Mouse (Mus musculus): ENCODE results near the gene Prrx2.

The Prrx2 gene

DNA sequence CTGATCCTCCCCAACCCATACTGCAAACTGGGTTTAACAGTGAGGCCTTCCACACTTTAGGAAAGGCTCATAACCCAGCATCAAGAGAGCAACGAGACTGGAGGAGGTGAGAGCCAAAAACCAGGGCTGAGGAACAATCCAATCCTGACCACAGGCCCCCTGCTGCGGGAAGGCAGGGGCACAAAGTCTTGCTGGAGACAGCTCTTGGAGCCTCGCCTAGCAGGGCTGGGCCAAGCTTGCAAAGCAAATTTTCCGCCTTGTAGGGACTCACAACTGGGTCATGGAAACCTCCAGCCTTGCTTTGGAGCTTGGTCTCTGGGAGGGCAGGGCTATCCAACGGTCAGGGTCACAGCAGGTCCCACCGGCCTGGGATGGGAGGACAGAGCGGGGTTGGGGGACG is 36.1 kb downstream of the Prrx2 start:
- DNase-seq (ENCODE audit: low spot score in 2 of 2): peak; percentile 66 to 73

DNA sequence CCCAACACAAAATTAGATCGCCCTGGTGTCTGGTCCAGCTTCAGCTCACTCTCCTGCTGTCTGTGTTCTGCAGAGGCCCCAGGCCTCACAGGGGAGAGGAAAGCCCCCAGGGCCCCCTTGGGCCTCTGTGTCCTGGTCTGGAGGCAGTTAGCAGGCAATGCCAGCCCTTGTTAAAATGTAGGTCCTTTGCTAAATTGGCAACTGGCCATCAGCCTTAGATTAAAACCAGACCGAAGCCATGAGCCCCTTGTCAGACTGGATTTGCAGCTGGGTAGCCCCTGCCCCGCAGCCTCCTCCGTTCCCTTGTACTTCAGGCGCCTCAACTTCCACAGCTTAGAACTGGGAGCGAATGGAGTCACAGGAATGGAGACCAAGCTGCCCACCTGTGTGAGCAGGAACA is 37.9 kb downstream of the Prrx2 start:
- no peak for DNase-seq (ENCODE audit: low spot score in 2 of 2)

DNA sequence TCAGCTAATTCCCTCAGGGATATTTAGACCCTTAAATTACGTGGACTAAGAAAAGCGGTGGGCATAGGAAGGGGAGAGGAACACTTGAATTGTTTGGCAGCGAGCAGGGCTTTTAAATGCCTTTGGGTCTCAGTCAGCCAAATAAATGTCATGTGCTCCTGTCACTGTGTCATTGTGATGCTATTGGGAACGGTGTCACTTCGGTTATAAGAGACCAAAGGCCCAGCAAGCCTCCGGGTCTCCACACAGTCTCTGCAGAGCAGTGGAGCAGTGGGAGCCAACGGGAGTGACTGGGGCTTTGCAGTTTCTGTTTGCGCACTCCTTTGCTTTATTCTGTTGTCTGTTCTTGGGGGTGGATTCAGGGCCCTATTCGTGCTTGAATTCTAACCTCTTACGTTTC is 39.7 kb downstream of the Prrx2 start:
- DNase-seq (ENCODE audit: low spot score in 2 of 2): no peak

DNA sequence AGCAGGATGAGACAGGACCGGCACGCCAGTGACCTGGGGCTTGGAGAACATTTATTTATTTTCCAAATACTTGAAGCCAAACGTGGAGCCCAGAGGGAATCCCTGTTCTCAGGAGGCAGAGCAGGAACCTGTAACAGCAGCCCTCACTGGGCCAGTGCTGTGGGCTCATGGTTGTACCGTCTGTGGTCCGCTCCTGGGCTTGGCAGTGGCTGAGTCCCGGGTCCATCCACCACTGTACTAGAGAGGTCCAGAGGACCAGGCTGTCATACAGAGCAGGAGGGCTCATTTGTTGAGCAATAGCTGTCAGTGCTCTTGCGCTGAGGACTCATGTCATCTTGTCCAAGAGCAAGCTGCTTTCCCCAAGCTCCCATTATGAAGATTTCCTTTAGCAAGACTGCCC is 40.3 kb downstream of the Prrx2 start:
- DNase-seq (ENCODE audit: low spot score in 2 of 2): no peak

DNA sequence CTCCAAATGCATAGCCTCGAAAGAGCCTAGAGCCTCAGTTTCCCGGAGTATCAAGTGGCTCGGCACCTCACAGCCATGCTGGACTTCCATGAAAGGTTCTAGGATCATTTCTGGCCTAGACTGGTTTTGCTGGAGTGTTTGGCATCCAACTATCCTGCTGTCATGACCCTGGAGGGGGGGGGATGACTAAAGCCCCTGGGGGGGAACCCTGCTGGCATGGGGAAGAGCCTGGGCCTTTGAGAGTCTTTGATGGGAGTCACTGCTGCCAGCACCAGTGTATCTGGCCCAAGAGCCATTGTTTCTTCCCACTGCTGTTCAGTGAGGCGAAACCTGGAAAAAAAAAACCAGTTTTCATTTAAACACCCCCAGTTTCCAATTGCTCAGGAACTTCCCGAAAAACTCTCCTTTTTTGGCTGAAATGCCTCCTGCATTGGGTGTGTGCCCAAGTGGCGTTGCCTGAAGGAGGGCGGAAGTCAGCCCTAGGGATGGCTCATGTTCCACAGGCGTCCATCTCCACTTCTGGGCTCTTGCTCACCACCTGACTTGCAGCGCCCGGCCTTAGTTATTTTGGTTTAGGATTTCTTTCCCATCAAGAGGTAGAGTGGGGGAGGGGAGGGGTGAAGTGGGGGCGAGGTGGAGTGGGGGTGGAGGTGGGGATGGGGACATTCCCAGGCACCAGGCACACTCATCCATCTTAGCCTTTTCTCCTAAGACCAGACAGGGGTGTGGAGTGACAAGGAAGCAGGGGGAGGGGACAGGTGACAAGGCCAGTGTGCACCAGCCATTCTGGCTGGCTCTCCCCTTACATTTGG is 41.1 kb downstream of the Prrx2 start:
- no peak for DNase-seq (ENCODE audit: low spot score in 2 of 2)

DNA sequence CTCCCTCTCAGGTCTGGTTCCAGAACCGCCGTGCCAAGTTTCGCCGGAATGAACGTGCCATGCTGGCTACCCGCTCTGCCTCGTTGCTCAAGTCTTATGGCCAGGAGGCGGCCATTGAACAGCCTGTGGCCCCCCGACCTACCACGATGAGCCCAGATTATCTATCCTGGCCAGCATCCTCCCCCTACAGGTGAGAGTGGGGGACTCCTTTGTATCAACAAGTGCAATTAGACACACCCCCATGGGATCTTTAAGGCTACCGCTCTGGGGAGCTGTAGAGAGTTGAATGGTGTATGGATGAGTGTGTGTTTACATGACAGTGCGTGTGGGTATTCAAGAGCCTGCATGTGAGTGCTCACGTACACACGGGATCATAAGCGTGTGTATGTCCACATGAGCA is 44.7 kb downstream of the Prrx2 start:
- DNase-seq (ENCODE audit: low spot score in 2 of 2): no peak

DNA sequence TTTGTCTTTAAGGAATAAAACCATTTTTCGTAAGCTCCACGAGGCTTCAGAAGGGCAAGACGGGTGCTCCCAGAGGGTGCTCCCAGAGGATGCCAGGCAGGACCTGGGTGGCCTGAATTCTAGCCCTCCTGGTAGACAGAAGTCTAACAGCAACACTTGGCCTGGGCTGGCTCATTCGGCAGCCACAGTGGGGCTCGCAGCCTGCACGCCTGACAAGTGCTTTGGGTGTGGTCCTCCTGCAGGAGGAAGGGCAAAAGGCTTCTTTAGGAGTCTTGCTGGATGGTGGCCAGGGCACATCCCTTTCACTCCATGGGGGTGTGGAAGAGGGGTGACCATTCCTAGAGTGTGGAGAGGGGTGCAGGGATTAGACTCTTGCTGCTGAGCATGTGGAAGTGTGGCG is 46.4 kb downstream of the Prrx2 start:
- DNase-seq (ENCODE audit: low spot score in 2 of 2): no peak

DNA sequence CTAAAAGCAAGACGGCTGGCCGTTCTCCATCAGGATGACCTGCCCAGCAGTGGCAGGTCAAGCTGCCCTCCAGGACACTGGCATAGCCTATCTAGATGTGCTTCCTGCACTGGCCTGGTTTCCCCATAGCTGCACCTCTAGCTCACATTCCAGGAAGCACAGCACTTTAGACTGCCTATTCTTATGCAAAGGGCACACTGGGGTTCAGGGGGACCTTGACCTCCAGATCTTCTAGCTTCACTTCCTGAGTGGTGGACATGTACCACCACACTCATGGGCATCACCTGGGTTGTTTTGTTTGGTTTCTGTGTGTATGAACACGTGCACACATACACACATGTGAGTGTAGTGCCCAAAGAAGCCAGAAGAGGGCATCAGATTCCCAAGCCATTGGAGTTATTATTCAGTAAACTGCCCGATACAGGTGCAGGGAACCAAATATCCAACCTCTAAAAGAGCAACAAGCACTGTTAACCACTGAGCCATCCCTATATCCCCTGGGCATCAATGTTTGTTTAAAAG is 50.1 kb downstream of the Prrx2 start:
- DNase-seq (ENCODE audit: low spot score in 2 of 2): no peak

DNA sequence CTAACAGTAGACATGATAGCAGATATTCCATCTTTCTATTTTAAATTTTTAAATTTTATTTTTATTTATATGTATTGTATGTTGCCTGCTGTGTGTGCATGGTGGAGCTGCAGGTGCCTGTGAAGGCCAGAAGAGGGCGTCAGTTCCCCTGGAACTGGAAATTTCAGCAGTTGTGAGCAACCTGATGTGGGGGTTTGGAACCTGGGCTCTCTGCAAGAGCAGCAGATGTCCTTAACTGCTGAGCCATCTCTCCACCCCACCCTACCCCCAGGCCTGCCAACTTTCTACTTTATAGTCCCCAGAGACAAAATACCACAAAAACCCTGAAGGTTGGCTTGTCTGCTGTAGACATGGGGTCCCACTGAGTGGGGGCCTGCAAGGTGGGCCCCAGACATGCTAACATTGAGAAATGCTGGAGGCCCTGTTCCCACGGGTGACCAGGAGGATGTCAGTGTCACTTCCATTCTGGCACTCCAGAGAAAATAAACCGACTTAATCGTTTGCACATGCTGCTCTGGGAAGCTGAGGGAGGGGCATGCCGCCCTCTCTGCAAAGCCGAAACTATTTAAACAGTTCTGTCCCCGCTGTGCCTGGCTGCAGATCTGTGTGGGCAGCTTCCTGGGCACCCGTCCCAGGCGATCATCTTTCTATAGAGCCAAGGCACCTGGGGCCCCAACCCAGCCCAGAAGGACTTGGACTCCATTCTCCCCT is 50.8 kb downstream of the Prrx2 start:
- DNase-seq (ENCODE audit: low spot score in 2 of 2): peak; percentile 79 to 81

DNA sequence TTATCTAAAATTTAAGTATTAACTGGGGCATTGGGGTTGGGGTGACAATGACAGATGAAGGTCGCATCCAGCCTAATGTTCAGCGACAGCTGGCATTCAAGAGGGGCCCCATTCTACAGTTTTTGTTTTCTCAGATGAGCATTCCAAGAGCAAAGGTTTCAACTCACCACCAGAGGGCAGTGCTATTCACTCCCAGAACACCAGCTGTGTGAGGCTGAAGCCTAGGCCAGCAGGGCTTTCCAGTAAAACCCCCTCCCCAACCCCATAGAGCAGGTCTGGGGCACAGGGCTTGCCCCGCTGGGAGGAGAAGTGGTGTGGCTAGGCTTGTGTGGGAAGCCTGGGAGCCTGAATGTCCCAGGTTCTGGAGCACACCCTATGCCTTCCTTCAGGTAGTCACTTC is 56.2 kb downstream of the Prrx2 start:
- DNase-seq (ENCODE audit: low spot score in 2 of 2): peak; percentile 47 to 58

DNA sequence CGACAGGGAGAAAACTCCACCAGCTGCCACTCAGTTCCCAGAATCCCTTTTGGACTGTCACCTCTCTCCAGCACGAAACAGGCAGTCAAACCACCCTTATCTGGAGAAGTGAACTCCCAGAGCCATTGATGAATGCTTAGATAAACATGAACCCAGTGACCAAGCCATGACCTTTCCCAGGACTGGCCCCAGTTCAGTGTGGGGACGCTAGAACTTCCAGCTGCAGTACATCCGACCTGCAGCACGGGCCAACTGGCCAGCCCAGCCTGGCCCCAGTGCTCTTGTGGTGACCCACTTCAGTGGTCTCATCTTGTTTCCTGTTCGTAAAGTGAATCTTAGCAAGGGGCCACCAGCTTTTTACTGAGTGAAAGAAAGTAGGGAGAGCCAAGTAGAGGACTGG is 58.6 kb downstream of the Prrx2 start:
- no peak for DNase-seq (ENCODE audit: low spot score in 2 of 2)

DNA sequence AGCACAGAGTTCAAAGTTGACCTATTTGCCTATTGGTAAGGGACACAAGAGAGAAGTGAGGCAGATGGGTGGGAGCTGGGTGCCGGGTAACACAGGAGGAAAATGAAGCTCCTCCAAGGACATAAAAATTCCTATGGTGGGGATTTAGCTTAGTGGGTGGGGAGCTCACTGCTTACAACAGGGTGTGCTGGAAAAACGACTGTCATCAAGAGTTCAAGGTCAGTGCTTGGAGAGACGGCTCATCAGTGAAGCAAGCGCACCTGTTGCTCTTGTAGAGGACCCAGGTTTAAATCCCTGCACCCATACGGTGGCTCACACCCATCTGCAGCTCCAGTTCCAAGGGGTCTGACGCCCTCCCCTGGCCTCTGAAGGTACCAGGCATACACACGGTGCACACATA is 59.2 kb downstream of the Prrx2 start:
- DNase-seq (ENCODE audit: low spot score in 2 of 2): no peak

DNA sequence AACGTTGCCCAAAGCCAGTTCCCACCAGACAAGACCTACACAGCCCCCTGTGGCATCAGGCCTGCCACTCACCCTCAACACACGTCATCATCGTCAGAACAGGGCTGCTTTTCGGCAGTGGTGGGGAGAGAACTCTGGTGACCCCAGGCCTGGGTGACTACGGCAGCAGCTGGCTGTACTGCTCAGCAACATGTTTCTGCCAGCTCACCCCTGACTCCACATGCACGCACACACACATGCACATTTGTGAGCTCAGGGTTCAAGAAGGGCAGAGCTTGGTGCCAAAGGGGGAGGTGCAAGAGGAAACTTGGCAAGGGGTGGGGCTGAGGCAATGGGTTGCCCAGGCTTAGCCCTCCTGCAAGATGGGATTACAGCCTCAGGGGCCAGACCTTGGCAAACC is 62.5 kb downstream of the Prrx2 start:
- no peak for DNase-seq (ENCODE audit: low spot score in 2 of 2)

DNA sequence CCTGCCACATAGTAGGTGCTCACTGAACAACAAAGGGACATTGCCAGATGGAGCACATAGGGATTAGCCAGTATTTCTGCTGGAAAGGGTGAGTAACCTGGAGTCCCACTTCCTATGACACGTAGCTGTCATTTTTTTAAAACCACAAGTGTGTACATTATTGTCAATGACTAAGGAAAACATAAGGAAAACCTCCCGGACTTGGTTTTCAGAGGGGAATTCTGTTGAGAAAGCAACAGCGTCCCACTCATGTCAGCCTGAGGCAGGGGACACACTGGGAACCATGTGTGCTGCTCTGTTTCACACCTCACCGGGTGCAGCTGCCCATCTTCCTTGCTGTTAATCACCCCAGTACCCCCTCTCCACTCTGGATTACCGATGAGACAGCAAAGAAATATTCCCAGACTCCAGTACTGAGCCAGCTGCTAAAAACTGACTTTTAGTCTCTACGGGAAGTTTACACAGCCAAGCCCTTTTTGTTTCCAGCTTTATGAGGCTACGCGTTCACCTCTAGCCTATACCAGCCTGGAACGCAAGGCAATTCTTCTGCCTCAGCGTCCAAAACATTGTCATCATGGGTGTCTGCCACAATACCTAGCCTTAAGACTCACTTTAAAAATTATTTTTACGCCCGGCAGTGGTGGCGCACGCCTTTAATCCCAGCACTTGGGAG is 64.8 kb downstream of the Prrx2 start:
- no peak for DNase-seq (ENCODE audit: low spot score in 2 of 2)

DNA sequence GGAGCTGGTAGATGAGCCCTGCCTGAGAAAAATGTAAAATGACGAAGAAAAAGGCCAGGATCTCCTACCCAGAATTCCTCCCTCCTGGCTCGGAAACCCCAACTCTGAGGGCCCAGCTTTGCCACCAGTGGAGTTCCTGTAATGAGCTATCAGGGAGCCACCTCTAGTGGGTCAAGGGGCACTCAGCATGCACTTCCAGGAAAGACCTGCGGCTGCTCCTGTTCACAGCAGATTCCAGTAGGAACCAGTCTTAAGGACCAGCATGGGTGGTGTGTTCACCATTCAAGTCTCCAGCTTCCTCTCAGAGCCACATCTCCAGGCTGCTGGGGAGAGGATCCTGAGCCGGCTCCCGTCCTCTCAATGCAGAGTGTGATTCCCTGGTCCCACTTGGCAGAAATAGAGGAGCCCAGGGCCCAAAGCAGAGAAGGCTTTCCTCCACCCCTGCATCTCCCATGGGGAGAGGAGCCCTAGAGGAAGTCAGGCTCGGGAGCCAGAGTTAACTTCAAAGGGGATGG is 66.9 kb downstream of the Prrx2 start:
- DNase-seq (ENCODE audit: low spot score in 2 of 2): no peak

DNA sequence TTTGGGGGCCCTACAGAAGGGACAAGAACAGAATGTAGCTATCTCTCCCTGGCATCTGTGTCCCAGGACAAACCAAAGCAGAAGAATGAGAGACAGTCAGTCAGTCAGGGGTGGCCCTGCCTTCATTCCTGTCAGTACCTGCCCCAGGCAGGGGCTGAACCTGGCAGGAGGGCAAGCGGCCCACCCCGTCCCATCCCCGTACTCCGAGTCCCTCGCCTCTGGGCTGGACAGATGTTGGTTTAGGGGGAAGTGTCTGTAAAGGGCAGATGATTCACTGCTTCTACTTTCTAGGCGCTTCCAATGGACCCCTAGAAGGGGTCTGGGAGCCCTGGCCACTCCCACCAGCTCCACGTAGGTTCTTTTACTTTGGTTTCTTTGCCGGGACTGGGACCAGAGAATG is 67.5 kb downstream of the Prrx2 start:
- DNase-seq (ENCODE audit: low spot score in 2 of 2): no peak

DNA sequence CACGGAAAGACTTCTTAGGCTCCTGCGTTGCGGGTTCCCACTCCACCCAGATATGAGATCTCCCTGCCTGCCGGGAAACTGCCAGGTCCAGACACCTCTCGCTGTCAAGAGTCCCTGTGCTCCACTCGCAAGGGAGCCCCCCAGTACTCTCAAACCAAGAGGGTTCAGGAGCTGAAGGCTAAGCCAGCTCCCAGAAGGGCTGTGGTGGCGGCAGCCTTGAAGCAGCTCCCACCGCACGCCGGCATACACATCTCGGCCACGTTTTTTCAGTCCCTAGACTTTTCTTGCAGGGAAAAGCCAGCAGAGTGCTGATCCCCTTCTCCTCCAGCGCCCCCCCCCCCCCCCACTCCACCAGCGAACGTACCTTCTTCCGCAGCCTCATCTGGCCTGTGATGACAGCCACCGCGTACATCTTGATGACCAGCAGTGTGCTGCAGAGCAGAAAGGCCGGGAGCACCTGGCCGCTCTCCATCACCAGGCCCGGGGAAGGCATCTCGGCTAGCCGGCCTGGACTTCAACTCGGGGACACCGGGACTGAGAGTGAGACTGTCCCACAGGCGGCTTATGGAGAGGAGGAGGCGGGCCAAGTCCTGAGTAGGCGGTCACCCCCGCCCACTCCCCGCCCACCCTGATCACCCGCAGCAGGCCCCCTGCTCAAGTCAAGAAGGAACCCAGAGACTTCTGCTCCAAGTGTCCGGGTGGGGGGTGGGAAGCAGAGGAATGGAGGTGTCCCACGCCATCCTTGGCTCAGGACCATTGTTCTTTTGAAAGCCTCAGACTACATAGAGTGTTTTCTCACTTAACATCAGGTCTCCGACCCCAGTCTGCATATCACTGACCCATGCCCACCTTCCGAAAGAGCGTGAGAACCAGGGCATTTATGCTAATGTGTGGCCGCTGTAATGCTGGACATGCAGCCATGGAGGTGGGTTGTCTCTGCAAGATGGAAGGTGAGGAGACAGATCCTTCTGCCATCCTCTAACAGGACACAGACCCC is 68.3 kb downstream of the Prrx2 start:
- no peak for DNase-seq (ENCODE audit: low spot score in 2 of 2)

DNA sequence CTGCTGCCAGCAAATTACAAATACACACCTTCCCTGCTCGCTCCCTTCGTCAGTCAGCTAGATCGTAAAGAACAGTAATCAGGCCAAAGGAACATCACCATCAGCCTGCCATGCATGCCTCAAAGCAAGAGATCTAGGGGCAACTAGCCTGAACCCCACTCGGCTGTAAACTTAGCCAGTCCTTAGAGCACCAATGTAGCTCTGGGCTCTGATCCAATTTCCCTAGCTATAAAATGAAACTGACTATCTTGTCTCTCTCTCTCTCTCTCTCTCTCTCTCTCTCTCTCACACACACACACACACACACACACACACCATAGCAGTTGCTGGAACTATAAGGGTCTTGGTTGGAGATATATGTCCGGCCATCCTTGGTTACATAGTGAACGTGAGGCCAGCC is 69.5 kb downstream of the Prrx2 start:
- DNase-seq (ENCODE audit: low spot score in 2 of 2): no peak

DNA sequence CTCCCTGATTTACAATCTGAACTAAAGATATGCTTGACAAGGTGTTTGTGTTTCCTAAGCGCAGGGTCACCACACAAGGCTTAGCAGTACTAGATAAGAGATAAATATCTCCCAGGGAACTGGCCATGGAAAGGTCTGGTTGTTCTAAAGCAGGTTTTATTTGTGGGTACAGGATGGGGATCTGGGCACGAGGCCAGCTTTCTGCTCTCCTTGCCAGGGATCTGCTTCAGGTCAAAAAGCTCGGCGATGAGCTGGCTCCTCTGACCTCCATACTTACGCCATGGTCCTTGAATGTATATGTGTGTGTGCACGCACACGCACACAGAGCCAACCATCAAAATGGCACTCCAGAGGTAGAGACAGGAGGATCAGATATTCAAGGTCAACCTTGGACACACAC is 70.2 kb downstream of the Prrx2 start:
- no peak for DNase-seq (ENCODE audit: low spot score in 2 of 2)

DNA sequence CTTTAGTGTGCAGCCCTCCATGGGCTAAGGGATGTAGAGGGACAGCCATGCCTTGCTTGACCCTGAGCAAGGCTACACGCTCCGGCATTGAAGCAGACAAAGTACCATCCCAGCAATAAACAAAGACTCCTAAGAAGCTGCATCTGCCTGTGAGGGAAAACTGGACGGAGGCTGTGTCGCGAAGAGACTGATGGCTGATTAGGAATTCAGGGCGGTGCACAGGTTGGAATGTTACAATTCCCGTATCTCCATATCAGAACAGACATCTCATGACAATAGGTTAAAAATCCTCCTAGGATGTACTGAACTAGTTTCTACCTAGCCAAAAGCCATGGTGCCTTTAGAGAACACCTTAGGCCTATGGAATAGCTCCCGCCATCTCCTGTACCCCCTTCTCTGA is 71.1 kb downstream of the Prrx2 start:
- no peak for DNase-seq (ENCODE audit: low spot score in 2 of 2)

DNA sequence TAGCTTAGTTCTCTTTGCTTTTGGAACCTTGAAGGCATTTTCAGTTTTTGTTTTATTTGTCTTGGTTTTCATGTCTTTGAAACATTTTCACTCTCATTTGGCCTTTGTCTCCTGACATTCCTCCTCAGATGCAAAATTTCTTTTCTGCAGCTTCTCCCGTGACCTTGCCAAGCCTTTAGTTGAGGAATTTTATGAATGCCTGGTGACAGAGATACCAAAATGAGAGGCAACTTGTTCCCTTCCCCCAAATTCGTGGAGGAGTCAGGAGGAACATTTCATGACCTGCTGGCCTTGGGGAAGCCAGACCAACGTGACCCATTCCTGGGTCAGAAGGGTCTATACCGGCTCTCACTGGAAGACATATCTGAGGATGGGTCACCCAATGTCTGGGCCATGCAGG is 71.9 kb downstream of the Prrx2 start:
- DNase-seq (ENCODE audit: low spot score in 2 of 2): no peak

All from right cerebral cortex, postnatal 10 days (tissue).